10 mouse cellular contexts compared by ENCODE assay signal in the genomic region with DNA sequence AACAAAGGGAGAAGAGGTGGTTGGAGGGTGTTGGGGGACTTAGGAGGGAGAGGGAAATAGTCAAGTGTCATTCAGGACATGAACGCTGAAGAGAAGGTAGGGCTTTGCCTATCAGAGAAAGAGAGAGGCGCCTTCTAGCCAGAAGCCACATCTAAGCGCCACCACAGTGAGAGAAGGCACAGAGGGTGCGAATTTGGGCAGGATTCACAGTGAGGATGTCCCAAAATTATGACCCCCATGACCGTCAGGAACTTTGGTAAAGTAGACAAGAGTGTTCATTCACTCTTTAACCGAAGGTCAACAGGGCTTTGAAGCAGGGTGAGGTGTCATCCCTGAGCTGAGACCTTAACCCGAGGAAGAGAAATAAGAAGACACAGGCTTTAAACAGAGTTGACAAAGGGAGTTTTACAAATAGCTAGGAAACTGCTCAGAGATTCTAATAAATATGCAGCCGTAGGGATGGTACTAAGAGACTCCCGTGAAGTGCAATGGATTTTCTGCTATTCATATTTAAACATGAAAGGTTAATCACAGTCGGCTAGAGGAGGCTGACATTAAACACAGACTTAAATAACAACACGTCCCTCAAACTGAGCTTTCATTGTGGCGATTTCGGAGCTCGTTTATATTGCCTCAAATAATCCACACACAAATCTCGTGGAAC. TPM values are rescaled to one million over a fixed set of nuclear protein-coding genes. Genes with fewer than 3 reads are reported as not detected.
DNase-seq lines count a peak whose midpoint lies in the region; ATAC-seq lines count a peak whose summit lies in the region.
"Had no signal": no experiment of that assay in that cellular context is flagged by ENCODE, and none has a peak within 500 bp of the region (broad histone marks: within the 10 kb centered on the region; RNA-seq: fewer than 3 reads in every experiment).

No protein-coding gene starts in this region.

- H3K27me3 ChIP-seq in hindbrain, embryonic 10.5 days (ENCODE audit: insufficient read depth, poor library complexity, severe bottlenecking), result no peaks in the 10 kb centered on the region
- no peaks in the 10 kb centered on the region for H3K27me3 ChIP-seq in hindbrain, embryonic 11.5 days (ENCODE audit: control insufficient read depth, insufficient read depth, low read length)
- H3K27me3 ChIP-seq in embryonic facial prominence, embryonic 15.5 days, result no peaks in the 10 kb centered on the region
- H3K27me3 ChIP-seq in intestine, embryonic 14.5 days (replicated peaks; ENCODE audit: control insufficient read depth, insufficient read depth, low read length), result no peaks in the 10 kb centered on the region

- no peaks in the 10 kb centered on the region for H3K4me1 ChIP-seq in hindbrain, embryonic 10.5 days (replicated peaks)
- no peaks in the 10 kb centered on the region for H3K4me1 ChIP-seq in hindbrain, embryonic 11.5 days (replicated peaks; ENCODE audit: control insufficient read depth, insufficient read depth, low read length)
- H3K4me1 ChIP-seq in embryonic facial prominence, embryonic 15.5 days, result no peaks in the 10 kb centered on the region
- no peaks in the 10 kb centered on the region for H3K4me1 ChIP-seq in intestine, embryonic 14.5 days (replicated peaks; ENCODE audit: control insufficient read depth, insufficient read depth, low read length)

- 46% methylated on average over 15 of the region's 15 CpGs for WGBS in hindbrain, embryonic 10.5 days
- 46% methylated on average over 15 of the region's 15 CpGs for WGBS in hindbrain, embryonic 11.5 days
- WGBS in embryonic facial prominence, embryonic 15.5 days, result 40% methylated on average over 15 of the region's 15 CpGs
- WGBS in intestine, embryonic 14.5 days, result 37% methylated on average over 15 of the region's 15 CpGs

- no peak overlapping the region for H3K9ac ChIP-seq in hindbrain, embryonic 11.5 days (ENCODE audit: low read depth, low read length)
- peak overlapping the region; percentile 4; the same call in 1 of the 2 replicates for H3K9ac ChIP-seq in embryonic facial prominence, embryonic 15.5 days
- H3K9ac ChIP-seq in intestine, embryonic 14.5 days (ENCODE audit: low read length), result no peak overlapping the region

- H3K9me3 ChIP-seq in hindbrain, embryonic 10.5 days, result no peaks in the 10 kb centered on the region
- H3K9me3 ChIP-seq in hindbrain, embryonic 11.5 days (ENCODE audit: control insufficient read depth, low read length), result no peaks in the 10 kb centered on the region
- H3K9me3 ChIP-seq in embryonic facial prominence, embryonic 15.5 days (replicated peaks), result no peaks in the 10 kb centered on the region
- H3K9me3 ChIP-seq in intestine, embryonic 14.5 days (ENCODE audit: control insufficient read depth, low read length), result no peaks in the 10 kb centered on the region

- H3K4me2 ChIP-seq in hindbrain, embryonic 11.5 days (replicated peaks; ENCODE audit: low read depth, low read length), result no peak overlapping the region
- H3K4me2 ChIP-seq in embryonic facial prominence, embryonic 15.5 days (replicated peaks), result peak overlapping the region; percentile 38
- H3K4me2 ChIP-seq in intestine, embryonic 14.5 days (ENCODE audit: low read length), result peak overlapping the region; percentile 37

- no peaks in the 10 kb centered on the region for H3K36me3 ChIP-seq in hindbrain, embryonic 10.5 days
- H3K36me3 ChIP-seq in hindbrain, embryonic 11.5 days (ENCODE audit: control insufficient read depth, insufficient read depth, low read length), result no peaks in the 10 kb centered on the region
- H3K36me3 ChIP-seq in embryonic facial prominence, embryonic 15.5 days, result no peaks in the 10 kb centered on the region
- no peaks in the 10 kb centered on the region for H3K36me3 ChIP-seq in intestine, embryonic 14.5 days (ENCODE audit: control insufficient read depth, insufficient read depth, low read length)

- H3K27ac ChIP-seq in hindbrain, embryonic 10.5 days, result no peak overlapping the region
- H3K27ac ChIP-seq in hindbrain, embryonic 11.5 days (ENCODE audit: low read depth, low read length), result no peak overlapping the region
- no peak overlapping the region for H3K27ac ChIP-seq in embryonic facial prominence, embryonic 15.5 days (replicated peaks)
- H3K27ac ChIP-seq in intestine, embryonic 14.5 days (ENCODE audit: low read depth), result no peak overlapping the region

- no peak for ATAC-seq in hindbrain, embryonic 11.5 days (ENCODE audit: low FRiP score)
- ATAC-seq in embryonic facial prominence, embryonic 15.5 days (ENCODE audit: insufficient number of reproducible peaks, low FRiP score, low TSS enrichment, low read depth), result no peak
- 0 out of 2 replicates have a peak, but pooled peaks have one; percentile 11 for ATAC-seq in intestine, embryonic 14.5 days (replicated peaks; ENCODE audit: low FRiP score, low TSS enrichment, low read depth)

- H3K4me3 ChIP-seq in hindbrain, embryonic 10.5 days, result peak overlapping the region; percentile 21; the same call in 1 of the 2 replicates
- H3K4me3 ChIP-seq in hindbrain, embryonic 11.5 days (ENCODE audit: low read depth, low read length), result no peak overlapping the region
- peak overlapping the region; percentile 29 for H3K4me3 ChIP-seq in embryonic facial prominence, embryonic 15.5 days (replicated peaks)
- peak overlapping the region; percentile 12; the same call in 1 of the 2 replicates for H3K4me3 ChIP-seq in intestine, embryonic 14.5 days (ENCODE audit: low read depth, low read length)

- no peak for DNase-seq in hindbrain, embryonic 10.5 days (ENCODE audit: low spot score)
- no peak for DNase-seq in hindbrain, embryonic 11.5 days (ENCODE audit: low spot score)
- DNase-seq in intestine, embryonic 14.5 days (ENCODE audit: low spot score), result peak; percentile 47
- peak; percentile 13 for DNase-seq in neural tube, embryonic 10.5 days (ENCODE audit: extremely low spot score, low spot score)
- no peak for DNase-seq in embryo, embryonic 11 days
- DNase-seq in thymus, postnatal 4 days, result no peak
- DNase-seq in adrenal gland, postnatal 25 days, result no peak
- DNase-seq: right cerebral cortex, postnatal 25 days had no signal

RNA-seq across cellular contexts. Expression of gene Krtap28-13, which starts 14.9 kb away (rescaled TPM):
- not detected in 2 replicates for polyA plus RNA-seq in hindbrain, embryonic 10.5 days (2016; fragmentation: Nextera tagmentation; extraction: Ambion mirVana)
- not detected in 2 replicates for polyA plus RNA-seq in hindbrain, embryonic 11.5 days (2014; fragmentation: Nextera tagmentation; extraction: Ambion mirVana)
- polyA plus RNA-seq in embryonic facial prominence, embryonic 15.5 days (2015; fragmentation: Nextera tagmentation; extraction: Ambion mirVana), result 2.9 and 4.5 TPM in 2 replicates
- not detected in 2 replicates for polyA plus RNA-seq in intestine, embryonic 14.5 days (2014; fragmentation: Nextera tagmentation; extraction: Ambion mirVana)
- not detected in 2 replicates for total RNA-seq in adrenal gland, postnatal 25 days (2021)
- total RNA-seq: megakaryocyte progenitor cell, adult 5-6 weeks had no signal

RNA-seq across cellular contexts. Expression of gene A030005K14Rik, which starts 16.5 kb away (rescaled TPM):
- not detected in 2 replicates for polyA plus RNA-seq in hindbrain, embryonic 10.5 days (2016; fragmentation: Nextera tagmentation; extraction: Ambion mirVana)
- polyA plus RNA-seq in hindbrain, embryonic 11.5 days (2014; fragmentation: Nextera tagmentation; extraction: Ambion mirVana), result not detected in 2 replicates
- 2.3 and 3.2 TPM in 2 replicates for polyA plus RNA-seq in embryonic facial prominence, embryonic 15.5 days (2015; fragmentation: Nextera tagmentation; extraction: Ambion mirVana)
- polyA plus RNA-seq in intestine, embryonic 14.5 days (2014; fragmentation: Nextera tagmentation; extraction: Ambion mirVana), result not detected in 2 replicates
- total RNA-seq in adrenal gland, postnatal 25 days (2021), result not detected in 2 replicates
- total RNA-seq: megakaryocyte progenitor cell, adult 5-6 weeks had no signal

RNA-seq across cellular contexts. Expression of gene Gm47969, which starts 30.9 kb away (rescaled TPM):
- not detected in 2 replicates for polyA plus RNA-seq in hindbrain, embryonic 10.5 days (2016; fragmentation: Nextera tagmentation; extraction: Ambion mirVana)
- not detected in 2 replicates for polyA plus RNA-seq in hindbrain, embryonic 11.5 days (2014; fragmentation: Nextera tagmentation; extraction: Ambion mirVana)
- polyA plus RNA-seq in embryonic facial prominence, embryonic 15.5 days (2015; fragmentation: Nextera tagmentation; extraction: Ambion mirVana), result 2.1 and 3.5 TPM in 2 replicates
- polyA plus RNA-seq in intestine, embryonic 14.5 days (2014; fragmentation: Nextera tagmentation; extraction: Ambion mirVana), result not detected in 2 replicates
- total RNA-seq in adrenal gland, postnatal 25 days (2021), result not detected in 2 replicates
- total RNA-seq: megakaryocyte progenitor cell, adult 5-6 weeks had no signal

RNA-seq across cellular contexts. Expression of gene Krtap28-10, which starts 33.4 kb away (rescaled TPM):
- not detected in 2 replicates for polyA plus RNA-seq in hindbrain, embryonic 10.5 days (2016; fragmentation: Nextera tagmentation; extraction: Ambion mirVana)
- polyA plus RNA-seq in hindbrain, embryonic 11.5 days (2014; fragmentation: Nextera tagmentation; extraction: Ambion mirVana), result not detected in 2 replicates
- 2.9 and 4.1 TPM in 2 replicates for polyA plus RNA-seq in embryonic facial prominence, embryonic 15.5 days (2015; fragmentation: Nextera tagmentation; extraction: Ambion mirVana)
- polyA plus RNA-seq in intestine, embryonic 14.5 days (2014; fragmentation: Nextera tagmentation; extraction: Ambion mirVana), result not detected in 2 replicates
- total RNA-seq in adrenal gland, postnatal 25 days (2021), result not detected in 2 replicates
- total RNA-seq: megakaryocyte progenitor cell, adult 5-6 weeks had no signal

RNA-seq across cellular contexts. Expression of gene Slc19a3, which starts 37.4 kb away (rescaled TPM):
- 0.47 and 0.67 TPM in 2 replicates for polyA plus RNA-seq in hindbrain, embryonic 10.5 days (2016; fragmentation: Nextera tagmentation; extraction: Ambion mirVana)
- 0.20 and 0.34 TPM in 2 replicates for polyA plus RNA-seq in hindbrain, embryonic 11.5 days (2014; fragmentation: Nextera tagmentation; extraction: Ambion mirVana)
- polyA plus RNA-seq in embryonic facial prominence, embryonic 15.5 days (2015; fragmentation: Nextera tagmentation; extraction: Ambion mirVana), result 0.33 and 0.36 TPM in 2 replicates
- 0.34 and 0.49 TPM in 2 replicates for polyA plus RNA-seq in intestine, embryonic 14.5 days (2014; fragmentation: Nextera tagmentation; extraction: Ambion mirVana)
- 0.52 TPM in 1 of 2 replicates, not detected in the other for total RNA-seq in adrenal gland, postnatal 25 days (2021)
- total RNA-seq: megakaryocyte progenitor cell, adult 5-6 weeks had no signal

Comparison
In these comparisons a context has a peak if more than half of its experiments do, and no peak if none do; other contexts are left out.
1. DNase-seq: peak in intestine, embryonic 14.5 days (single experiment) and neural tube, embryonic 10.5 days (single experiment); none in hindbrain, embryonic 10.5 days (single experiment), hindbrain, embryonic 11.5 days (single experiment), embryo, embryonic 11 days (single experiment), thymus, postnatal 4 days (single experiment) and adrenal gland, postnatal 25 days (single experiment).